Mouse (Mus musculus) gastrocnemius, adult 2 months (tissue): ENCODE measurements around the gene Prkra. TPM values are rescaled to one million over a fixed set of nuclear protein-coding genes. Genes with fewer than 3 reads are reported as not detected.

Experiments
- DNase-seq: peaks from one replicate; pipeline ENCODE4 v3.0.0; 2022
- H3K27ac ChIP-seq: fragments of 200-600 bp; 2 replicates; pipeline ENCODE4 v1.8.1; 2022; ENCODE audit warnings: mild to moderate bottlenecking
- H3K4me3 ChIP-seq: fragments of 200-600 bp; 2 replicates; pipeline ENCODE4 v1.8.1; 2022; ENCODE audit warnings: mild to moderate bottlenecking, moderate library complexity
- CTCF ChIP-seq: fragments of 200-600 bp; IDR thresholded peaks from 2 replicates; pipeline ENCODE4 v1.8.1; 2022; ENCODE audit warnings: antibody characterized with exemption, mild to moderate bottlenecking, moderate library complexity
- intact Hi-C: fragments of 180-260 bp; cut with DNase I; formaldehyde crosslinking; loops from one replicate; pipeline ENCODE4 v1.15.1; 2025
- long read RNA-seq, 2 experiments: library from polyadenylated mRNA; stranded (forward); transcript quantifications; one replicate each; pipeline ENCODE4 v2.0.0; 2021
- total RNA-seq, 2 experiments: library from RNA; stranded (reverse); gene quantifications; 2 replicates each; pipeline ENCODE4 v1.2.3; 2021

Prkra gene
- total RNA-seq = 1 to 10 TPM; 2.7 to 3.3 TPM
- long read RNA-seq, experiment 1 = 0 reads
- long read RNA-seq, experiment 2, partial matches to known transcripts = 0 of 2 reads
- long read RNA-seq, experiment 2, other reads (novel, unspliced or antisense) = 0 of 2 reads

- Histone ChIP-seq H3K4me3 (peak within 1 kb of the TSS; percentile 85), H3K27ac (peak within 1 kb of the TSS; percentile 84)
- peak; percentile 97 for DNase-seq
- intact Hi-C loops = loop anchor here (1.0 kb wide), 1 partner anchor 27 kb away; the partner anchor contains the start of gene Plekha3
- TF ChIP-seq CTCF = no peak
Measured at GRCm38 (mm10) chr2:76647883-76648570, at the start of gene Prkra, which contains the start of gene Pjvk. Gene Prkra (minus strand): TSS chr2:76648015. Gene Pjvk (plus strand): TSS chr2:76648476.

GRCm38 (mm10) chr2:76695290-76695689 is 47.5 kb upstream of the Prkra start:
- no peak for TF ChIP-seq CTCF
- Histone ChIP-seq H3K27ac (no peak overlapping the region), H3K4me3 (no peak overlapping the region)
- intact Hi-C loops = no loop called here
- DNase-seq = no peak

- intact Hi-C loops = no loop called here
- Histone ChIP-seq H3K27ac (no peak overlapping the region), H3K4me3 (no peak overlapping the region)
- TF ChIP-seq CTCF = no peak
- no peak for DNase-seq
Measured at GRCm38 (mm10) chr2:76693765-76694164, 46.0 kb upstream of the Prkra start.

- intact Hi-C loops = no loop called here
- TF ChIP-seq CTCF = no peak
- DNase-seq = peak; percentile 74
- H3K27ac ChIP-seq = peak overlapping the region; percentile 25
- H3K4me3 ChIP-seq = no peak overlapping the region
Measured at GRCm38 (mm10) chr2:76690436-76691204, 42.8 kb upstream of the Prkra start.

GRCm38 (mm10) chr2:76688162-76688561 is 40.3 kb upstream of the Prkra start:
- Histone ChIP-seq H3K4me3 (no peak overlapping the region), H3K27ac (no peak overlapping the region)
- no peak for TF ChIP-seq CTCF
- no peak for DNase-seq
- intact Hi-C loops = no loop called here

- no peak overlapping the region for H3K4me3 ChIP-seq
- no peak overlapping the region for H3K27ac ChIP-seq
- no peak for DNase-seq
- no peak for TF ChIP-seq CTCF
- intact Hi-C loops = no loop called here
Measured at GRCm38 (mm10) chr2:76687608-76688007, 39.8 kb upstream of the Prkra start.

GRCm38 (mm10) chr2:76686986-76687385 is 39.2 kb upstream of the Prkra start:
- Histone ChIP-seq H3K4me3 (no peak overlapping the region), H3K27ac (peak overlapping the region; percentile 40; the same call in 1 of the 2 replicates)
- intact Hi-C loops = no loop called here
- TF ChIP-seq CTCF = no peak
- DNase-seq = peak; percentile 40

GRCm38 (mm10) chr2:76682301-76682700 is 34.5 kb upstream of the Prkra start:
- intact Hi-C loops = no loop called here
- TF ChIP-seq CTCF = no peak
- Histone ChIP-seq H3K27ac (no peak overlapping the region), H3K4me3 (no peak overlapping the region)
- DNase-seq = no peak

GRCm38 (mm10) chr2:76676401-76677226 is 28.8 kb upstream of the Prkra start:
- Histone ChIP-seq H3K4me3 (peak overlapping the region; percentile 81), H3K27ac (no peak overlapping the region)
- intact Hi-C loops = no loop called here
- no peak for TF ChIP-seq CTCF
- no peak for DNase-seq

GRCm38 (mm10) chr2:76675949-76676348 is 28.1 kb upstream of the Prkra start:
- no peak for TF ChIP-seq CTCF
- no peak for DNase-seq
- Histone ChIP-seq H3K27ac (peak overlapping the region; percentile 89), H3K4me3 (peak overlapping the region; percentile 81)
- intact Hi-C loops = loop anchor here (1.0 kb wide), 1 partner anchor 28 kb away; the partner anchor contains the start of genes Pjvk and Prkra

GRCm38 (mm10) chr2:76675451-76675850 is 27.6 kb upstream of the Prkra start:
- DNase-seq = no peak
- peak overlapping the region; percentile 81 for H3K4me3 ChIP-seq
- intact Hi-C loops = loop anchor here (1.0 kb wide), 1 partner anchor 27 kb away; the partner anchor contains the start of genes Pjvk and Prkra

GRCm38 (mm10) chr2:76674725-76675427 is 27.1 kb upstream of the Prkra start, which contains the start of gene Plekha3:
Gene Plekha3 (plus strand): TSS chr2:76675281.
- peak; percentile 90 for DNase-seq
- TF ChIP-seq CTCF = no peak
- intact Hi-C loops = loop anchor here (1.0 kb wide), 1 partner anchor 27 kb away; the partner anchor contains the start of genes Pjvk and Prkra

More at GRCm38 (mm10) chr2:76675451-76675850, 27.6 kb upstream of the Prkra start:
- peak overlapping the region; percentile 89 for H3K27ac ChIP-seq
- no peak for TF ChIP-seq CTCF

More at GRCm38 (mm10) chr2:76674725-76675427, 27.1 kb upstream of the Prkra start, which contains the start of gene Plekha3:
- Histone ChIP-seq H3K27ac (peak within 1 kb of the TSS; percentile 89), H3K4me3 (peak within 1 kb of the TSS; percentile 81)
